Mouse (Mus musculus): ENCODE measurements around the gene B230219D22Rik. TPM values are rescaled to one million over a fixed set of nuclear protein-coding genes. Genes with fewer than 3 reads are reported as not detected.

Gene B230219D22Rik
- polyA plus RNA-seq (2014; fragmentation: Nextera tagmentation; extraction: Ambion mirVana), result 82.5 and 82.7 TPM in 2 replicates

DNA sequence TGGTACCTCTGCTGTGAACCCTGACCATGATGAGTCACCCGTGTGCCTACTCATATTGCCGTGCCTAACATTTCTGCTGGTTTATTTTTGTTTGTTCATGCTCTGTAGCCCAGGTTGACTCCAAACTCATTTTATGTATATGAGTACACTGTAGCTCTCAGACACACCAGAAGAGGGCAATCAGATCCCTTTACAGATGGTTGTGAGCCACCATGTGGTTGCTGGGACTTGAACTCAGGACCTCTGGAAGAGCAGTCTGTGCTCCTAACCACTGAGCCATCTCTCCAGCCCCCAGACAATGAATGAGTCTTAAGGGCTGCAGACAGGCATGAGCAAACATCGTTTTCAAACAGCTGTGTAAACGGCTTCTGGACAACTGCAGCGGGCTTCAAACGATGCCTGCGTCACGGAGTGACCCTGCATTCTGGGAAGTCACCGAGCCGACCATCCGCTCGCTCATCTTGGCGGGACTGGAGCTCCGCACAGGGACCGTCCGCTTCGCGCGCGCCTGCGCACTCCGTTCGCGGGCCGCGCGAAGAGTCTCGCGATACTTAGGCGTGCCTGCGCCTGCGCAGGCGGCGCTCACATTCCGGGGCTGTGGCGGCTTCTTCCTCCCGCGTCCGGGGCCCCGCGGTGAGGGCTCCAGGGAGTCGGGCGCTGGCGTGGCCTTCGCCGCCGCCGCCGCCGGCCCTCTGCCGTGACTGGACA, at the start of gene B230219D22Rik:
TSS of gene B230219D22Rik (plus strand) at position 590 of the 708 bp plus-strand sequence.
- Histone ChIP-seq H3K27ac (ENCODE audit: low read length) (peak within 1 kb of the TSS; percentile 98), H3K36me3 (ENCODE audit: control insufficient read depth, insufficient read depth, low read length) (no peaks in the 10 kb centered on the region), H3K4me3 (ENCODE audit: low read depth, low read length) (peak within 1 kb of the TSS; percentile 96), H3K4me1 (ENCODE audit: control insufficient read depth, insufficient read depth, low read length) (peaks cover 9% of the 10 kb centered on the region; the same call in 1 of the 2 replicates), H3K4me2 (replicated peaks; ENCODE audit: low read depth, low read length) (peak within 1 kb of the TSS; percentile 57), H3K9me3 (ENCODE audit: control insufficient read depth, low read depth, low read length) (no peaks in the 10 kb centered on the region), H3K27me3 (ENCODE audit: control insufficient read depth, insufficient read depth, low read length) (no peaks in the 10 kb centered on the region), H3K9ac (replicated peaks; ENCODE audit: low read depth, low read length) (peak within 1 kb of the TSS; percentile 100)
- 2% methylated on average over 51 of the region's 51 CpGs for WGBS
- peak; percentile 96 for ATAC-seq (ENCODE audit: insufficient number of reproducible peaks, insufficient read depth, low FRiP score, low read depth)

DNA sequence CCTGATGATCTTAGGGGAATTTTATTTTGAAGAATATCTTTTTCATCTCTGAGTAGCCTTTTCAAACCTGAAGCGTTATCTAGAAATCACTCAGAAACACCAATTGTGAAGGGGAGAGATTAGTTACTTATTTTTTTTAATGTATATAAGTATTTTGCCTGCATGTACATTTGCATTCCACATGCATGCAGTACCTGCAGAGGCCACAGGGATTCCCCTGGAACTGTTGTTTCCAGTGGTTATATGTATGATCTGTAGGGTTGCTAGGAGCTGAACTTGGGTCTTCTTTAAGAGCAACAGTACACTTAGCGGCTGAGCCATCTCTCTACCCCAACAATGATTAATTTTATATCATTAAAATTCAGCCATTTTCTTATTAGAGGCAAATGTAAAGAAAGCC, 48.4 kb upstream of the B230219D22Rik start:
- Histone ChIP-seq H3K4me2 (replicated peaks; ENCODE audit: low read depth, low read length) (no peak overlapping the region), H3K4me3 (ENCODE audit: low read depth, low read length) (no peak overlapping the region), H3K9me3 (ENCODE audit: control insufficient read depth, low read depth, low read length) (no peaks in the 10 kb centered on the region), H3K27me3 (ENCODE audit: control insufficient read depth, insufficient read depth, low read length) (no peaks in the 10 kb centered on the region), H3K4me1 (ENCODE audit: control insufficient read depth, insufficient read depth, low read length) (no peaks in the 10 kb centered on the region), H3K27ac (ENCODE audit: low read length) (no peak overlapping the region), H3K36me3 (ENCODE audit: control insufficient read depth, insufficient read depth, low read length) (peaks cover 63% of the 10 kb centered on the region), H3K9ac (replicated peaks; ENCODE audit: low read depth, low read length) (no peak overlapping the region)
- 92% methylated on average over 2 of the region's 2 CpGs for WGBS
- ATAC-seq (ENCODE audit: insufficient number of reproducible peaks, insufficient read depth, low FRiP score, low read depth), result no peak

DNA sequence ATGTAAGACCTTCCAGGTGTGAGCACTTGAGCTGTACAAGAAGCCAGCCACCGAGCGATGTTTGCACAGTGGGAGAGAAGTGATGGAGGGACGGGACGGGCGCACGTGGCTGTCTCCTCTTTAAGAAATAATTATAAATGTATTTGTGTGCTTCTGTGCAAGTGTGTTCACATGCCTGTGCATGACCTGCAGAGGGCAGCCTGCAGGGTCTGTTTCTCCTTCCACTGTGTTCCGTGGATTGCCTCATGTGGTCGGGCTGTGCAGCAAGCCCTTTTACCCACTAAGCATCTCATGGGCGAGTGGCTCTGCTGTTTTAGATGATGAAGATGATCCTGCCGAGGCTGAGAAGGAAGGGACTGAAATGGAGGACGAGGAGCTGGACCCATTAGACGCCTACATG, 42.8 kb upstream of the B230219D22Rik start:
- Histone ChIP-seq H3K4me2 (replicated peaks; ENCODE audit: low read depth, low read length) (no peak overlapping the region), H3K27ac (ENCODE audit: low read length) (no peak overlapping the region), H3K4me1 (ENCODE audit: control insufficient read depth, insufficient read depth, low read length) (no peaks in the 10 kb centered on the region), H3K4me3 (ENCODE audit: low read depth, low read length) (no peak overlapping the region), H3K27me3 (ENCODE audit: control insufficient read depth, insufficient read depth, low read length) (no peaks in the 10 kb centered on the region), H3K9ac (replicated peaks; ENCODE audit: low read depth, low read length) (no peak overlapping the region), H3K36me3 (ENCODE audit: control insufficient read depth, insufficient read depth, low read length) (peaks cover 91% of the 10 kb centered on the region), H3K9me3 (ENCODE audit: control insufficient read depth, low read depth, low read length) (no peaks in the 10 kb centered on the region)
- ATAC-seq (ENCODE audit: insufficient number of reproducible peaks, insufficient read depth, low FRiP score, low read depth), result no peak
- 89% methylated on average over 12 of the region's 12 CpGs for WGBS

DNA sequence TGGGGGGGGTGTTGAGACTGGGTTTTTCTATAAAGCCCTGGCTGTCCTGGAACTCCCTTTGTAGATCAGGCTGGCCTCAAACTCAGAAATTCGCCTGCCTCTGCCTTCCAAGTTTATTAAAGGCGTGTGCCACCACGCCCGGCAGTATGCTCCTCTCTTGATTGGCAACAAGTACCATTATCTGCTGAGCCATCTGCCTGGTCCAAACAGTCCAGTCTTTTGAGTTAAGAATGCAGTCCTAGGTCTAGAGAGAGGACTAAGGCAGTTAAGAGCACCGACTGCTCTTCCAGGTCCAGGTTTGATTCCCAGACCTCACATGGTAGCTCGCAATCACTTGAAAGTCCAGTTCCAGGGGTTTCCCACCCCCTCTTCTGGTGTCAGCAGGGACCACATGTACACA, 41.9 kb upstream of the B230219D22Rik start:
- Histone ChIP-seq H3K27me3 (ENCODE audit: control insufficient read depth, insufficient read depth, low read length) (no peaks in the 10 kb centered on the region), H3K9ac (replicated peaks; ENCODE audit: low read depth, low read length) (no peak overlapping the region), H3K36me3 (ENCODE audit: control insufficient read depth, insufficient read depth, low read length) (peaks cover 91% of the 10 kb centered on the region), H3K9me3 (ENCODE audit: control insufficient read depth, low read depth, low read length) (no peaks in the 10 kb centered on the region), H3K27ac (ENCODE audit: low read length) (no peak overlapping the region), H3K4me1 (ENCODE audit: control insufficient read depth, insufficient read depth, low read length) (no peaks in the 10 kb centered on the region), H3K4me2 (replicated peaks; ENCODE audit: low read depth, low read length) (no peak overlapping the region), H3K4me3 (ENCODE audit: low read depth, low read length) (no peak overlapping the region)
- 93% methylated on average over 6 of the region's 6 CpGs for whole genome bisulfite sequencing
- ATAC-seq (ENCODE audit: insufficient number of reproducible peaks, insufficient read depth, low FRiP score, low read depth), result no peak

DNA sequence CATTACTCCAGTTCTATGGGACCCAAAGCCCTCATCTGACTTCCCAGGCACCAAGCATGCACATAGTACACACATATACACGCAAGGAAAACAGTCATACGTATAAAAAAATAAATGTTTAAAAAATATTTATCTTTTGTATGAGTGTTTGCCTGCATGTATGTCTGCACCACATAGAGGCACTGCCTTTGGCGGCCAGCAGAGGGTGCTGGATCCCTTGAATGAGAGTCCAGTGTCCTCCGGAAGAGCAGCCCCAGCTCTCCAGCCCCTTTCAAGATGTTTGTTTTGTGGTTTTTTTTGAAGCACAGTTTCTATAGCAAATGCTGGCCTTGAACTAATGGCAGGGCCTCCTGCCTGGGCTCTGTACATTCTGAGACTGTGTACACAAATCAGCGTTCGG, 24.4 kb upstream of the B230219D22Rik start:
- H3K9me3 ChIP-seq (ENCODE audit: control insufficient read depth, low read depth, low read length), result peaks cover 4% of the 10 kb centered on the region; the same call in 1 of the 2 replicates
- H3K4me3 ChIP-seq (ENCODE audit: low read depth, low read length), result no peak overlapping the region
- WGBS, result 73% methylated on average over 6 of the region's 6 CpGs
- no peaks in the 10 kb centered on the region for H3K4me1 ChIP-seq (ENCODE audit: control insufficient read depth, insufficient read depth, low read length)
- no peaks in the 10 kb centered on the region for H3K27me3 ChIP-seq (ENCODE audit: control insufficient read depth, insufficient read depth, low read length)
- no peak overlapping the region for H3K27ac ChIP-seq (ENCODE audit: low read length)
- no peak overlapping the region for H3K9ac ChIP-seq (replicated peaks; ENCODE audit: low read depth, low read length)
- no peak for ATAC-seq (ENCODE audit: insufficient number of reproducible peaks, insufficient read depth, low FRiP score, low read depth)
- H3K36me3 ChIP-seq (ENCODE audit: control insufficient read depth, insufficient read depth, low read length), result peaks cover 79% of the 10 kb centered on the region
- no peak overlapping the region for H3K4me2 ChIP-seq (replicated peaks; ENCODE audit: low read depth, low read length)

DNA sequence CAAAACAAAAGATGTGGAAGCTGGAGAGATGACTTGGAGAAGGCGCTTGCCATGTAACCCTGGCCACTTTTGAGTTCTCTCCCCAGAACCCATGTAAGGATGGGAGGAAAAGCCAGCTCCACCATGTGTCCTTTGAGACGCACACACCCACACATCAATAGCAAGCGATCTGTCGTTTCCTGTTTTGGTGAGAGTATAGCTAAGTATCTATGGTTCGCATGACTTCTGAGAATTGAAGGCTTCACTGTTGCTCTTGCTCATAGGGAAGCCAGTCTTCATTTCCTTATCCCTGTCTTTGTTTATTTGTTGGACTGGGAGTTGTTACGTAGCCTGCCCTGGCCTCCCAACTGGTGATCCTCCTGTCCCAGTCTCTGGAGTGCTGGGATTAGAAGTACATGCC, 20.2 kb upstream of the B230219D22Rik start:
- H3K4me2 ChIP-seq (replicated peaks; ENCODE audit: low read depth, low read length), result no peak overlapping the region
- no peak overlapping the region for H3K4me3 ChIP-seq (ENCODE audit: low read depth, low read length)
- 92% methylated on average over 6 of the region's 6 CpGs for WGBS
- H3K27me3 ChIP-seq (ENCODE audit: control insufficient read depth, insufficient read depth, low read length), result no peaks in the 10 kb centered on the region
- H3K9me3 ChIP-seq (ENCODE audit: control insufficient read depth, low read depth, low read length), result peaks cover 4% of the 10 kb centered on the region; the same call in 1 of the 2 replicates
- no peak overlapping the region for H3K9ac ChIP-seq (replicated peaks; ENCODE audit: low read depth, low read length)
- no peak for ATAC-seq (ENCODE audit: insufficient number of reproducible peaks, insufficient read depth, low FRiP score, low read depth)
- no peaks in the 10 kb centered on the region for H3K4me1 ChIP-seq (ENCODE audit: control insufficient read depth, insufficient read depth, low read length)
- H3K36me3 ChIP-seq (ENCODE audit: control insufficient read depth, insufficient read depth, low read length), result peaks cover 76% of the 10 kb centered on the region
- no peak overlapping the region for H3K27ac ChIP-seq (ENCODE audit: low read length)

DNA sequence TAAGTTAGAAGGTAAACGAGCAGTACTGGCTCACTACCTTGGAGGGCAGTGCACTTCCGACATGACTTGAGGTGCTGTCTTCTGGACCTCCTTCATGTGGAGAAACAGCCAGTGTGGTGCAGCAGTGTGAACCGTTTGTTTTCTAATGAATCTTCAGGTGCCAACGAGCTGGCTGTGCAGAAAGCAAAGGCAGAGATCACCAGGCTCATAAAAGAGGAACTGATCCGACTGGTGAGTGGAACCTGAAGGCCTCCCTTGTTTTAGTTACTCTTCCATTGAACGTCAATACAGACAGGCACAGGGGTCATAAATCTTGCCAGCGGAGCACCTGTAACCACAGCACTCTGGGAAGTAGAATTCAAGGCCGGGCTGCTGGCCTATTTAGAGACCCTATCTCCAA, 15.6 kb upstream of the B230219D22Rik start:
- H3K4me2 ChIP-seq (replicated peaks; ENCODE audit: low read depth, low read length), result no peak overlapping the region
- no peaks in the 10 kb centered on the region for H3K27me3 ChIP-seq (ENCODE audit: control insufficient read depth, insufficient read depth, low read length)
- no peaks in the 10 kb centered on the region for H3K4me1 ChIP-seq (ENCODE audit: control insufficient read depth, insufficient read depth, low read length)
- ATAC-seq (ENCODE audit: insufficient number of reproducible peaks, insufficient read depth, low FRiP score, low read depth), result no peak
- H3K9me3 ChIP-seq (ENCODE audit: control insufficient read depth, low read depth, low read length), result no peaks in the 10 kb centered on the region
- H3K36me3 ChIP-seq (ENCODE audit: control insufficient read depth, insufficient read depth, low read length), result peaks cover 60% of the 10 kb centered on the region
- no peak overlapping the region for H3K9ac ChIP-seq (replicated peaks; ENCODE audit: low read depth, low read length)
- WGBS, result 68% methylated on average over 8 of the region's 8 CpGs
- no peak overlapping the region for H3K27ac ChIP-seq (ENCODE audit: low read length)
- no peak overlapping the region for H3K4me3 ChIP-seq (ENCODE audit: low read depth, low read length)

DNA sequence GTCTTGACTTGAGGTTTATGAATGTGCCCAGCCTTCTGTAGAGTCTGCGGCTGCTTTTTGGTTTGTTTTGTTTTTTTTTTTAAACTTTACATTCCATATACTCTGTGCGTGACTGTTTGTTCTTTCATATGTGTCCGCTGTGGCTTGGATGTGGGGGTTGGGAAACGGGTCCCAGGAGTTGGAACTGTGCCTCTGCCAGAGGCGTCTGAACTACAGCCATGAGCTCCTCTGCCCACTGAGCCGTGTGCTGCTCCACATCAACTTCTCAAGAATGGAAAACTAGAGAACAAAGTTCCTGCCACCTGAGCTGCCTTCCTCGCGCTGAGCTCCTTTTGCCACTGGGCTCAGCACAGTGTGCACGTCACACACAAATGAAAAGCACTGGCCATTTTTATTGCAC, 10.7 kb upstream of the B230219D22Rik start:
- H3K27me3 ChIP-seq (ENCODE audit: control insufficient read depth, insufficient read depth, low read length), result no peaks in the 10 kb centered on the region
- H3K4me2 ChIP-seq (replicated peaks; ENCODE audit: low read depth, low read length), result no peak overlapping the region
- no peaks in the 10 kb centered on the region for H3K9me3 ChIP-seq (ENCODE audit: control insufficient read depth, low read depth, low read length)
- WGBS, result 88% methylated on average over 9 of the region's 9 CpGs
- H3K4me1 ChIP-seq (ENCODE audit: control insufficient read depth, insufficient read depth, low read length), result no peaks in the 10 kb centered on the region
- no peak for ATAC-seq (ENCODE audit: insufficient number of reproducible peaks, insufficient read depth, low FRiP score, low read depth)
- H3K4me3 ChIP-seq (ENCODE audit: low read depth, low read length), result no peak overlapping the region
- no peak overlapping the region for H3K27ac ChIP-seq (ENCODE audit: low read length)
- H3K9ac ChIP-seq (replicated peaks; ENCODE audit: low read depth, low read length), result no peak overlapping the region
- peaks cover 29% of the 10 kb centered on the region for H3K36me3 ChIP-seq (ENCODE audit: control insufficient read depth, insufficient read depth, low read length)

DNA sequence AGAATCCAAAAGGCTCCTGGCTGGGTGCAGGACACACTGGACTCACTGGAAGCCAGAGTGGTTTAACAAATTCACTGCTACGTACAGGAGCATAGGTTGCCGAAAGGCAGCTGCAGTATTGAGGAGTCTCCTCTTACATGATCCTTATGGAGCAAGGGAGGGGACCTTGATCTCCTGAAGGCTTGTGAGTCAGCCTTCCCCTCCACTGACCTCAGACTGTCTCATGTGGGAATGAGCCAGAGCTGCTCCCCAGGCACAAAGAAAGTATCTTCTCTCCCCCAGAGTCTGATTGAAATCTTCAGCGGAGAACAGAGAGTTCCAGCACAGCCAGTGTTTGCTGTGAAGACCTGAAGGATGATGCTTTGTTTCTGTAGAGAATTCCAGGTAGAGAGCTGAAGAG, 9.3 kb upstream of the B230219D22Rik start:
- no peak for ATAC-seq (ENCODE audit: insufficient number of reproducible peaks, insufficient read depth, low FRiP score, low read depth)
- no peak overlapping the region for H3K9ac ChIP-seq (replicated peaks; ENCODE audit: low read depth, low read length)
- H3K27ac ChIP-seq (ENCODE audit: low read length), result no peak overlapping the region
- H3K4me1 ChIP-seq (ENCODE audit: control insufficient read depth, insufficient read depth, low read length), result no peaks in the 10 kb centered on the region
- no peaks in the 10 kb centered on the region for H3K9me3 ChIP-seq (ENCODE audit: control insufficient read depth, low read depth, low read length)
- peaks cover 19% of the 10 kb centered on the region for H3K36me3 ChIP-seq (ENCODE audit: control insufficient read depth, insufficient read depth, low read length)
- no peak overlapping the region for H3K4me2 ChIP-seq (replicated peaks; ENCODE audit: low read depth, low read length)
- 85% methylated on average over 3 of the region's 3 CpGs for WGBS
- no peaks in the 10 kb centered on the region for H3K27me3 ChIP-seq (ENCODE audit: control insufficient read depth, insufficient read depth, low read length)
- H3K4me3 ChIP-seq (ENCODE audit: low read depth, low read length), result no peak overlapping the region
